Mouse (Mus musculus) embryo, embryonic 10.5 days (tissue): ENCODE results near the gene Pign.

Source experiments
- DNase-seq: peaks from one replicate; pipeline ENCODE4 v3.0.0-alpha.2; 2015; ENCODE audit warnings: low spot score

Pign gene

GRCm38 (mm10) chr1:105563821-105564220 is 99.7 kb downstream of the Pign start:
- DNase-seq, result no peak

GRCm38 (mm10) chr1:105556078-105556477 is 107.4 kb downstream of the Pign start:
- DNase-seq, result no peak

- DNase-seq, result peak; percentile 36
Measured at GRCm38 (mm10) chr1:105555192-105555718, 108.2 kb downstream of the Pign start.

- no peak for DNase-seq
Measured at GRCm38 (mm10) chr1:105553130-105553529, 110.3 kb downstream of the Pign start.

- no peak for DNase-seq
Measured at GRCm38 (mm10) chr1:105550163-105550562, 113.3 kb downstream of the Pign start.

GRCm38 (mm10) chr1:105549648-105550047 is 113.8 kb downstream of the Pign start:
- DNase-seq, result no peak

GRCm38 (mm10) chr1:105543051-105543450 is 120.4 kb downstream of the Pign start:
- no peak for DNase-seq

GRCm38 (mm10) chr1:105523768-105524167 is 139.7 kb downstream of the Pign start:
- no peak for DNase-seq

GRCm38 (mm10) chr1:105522321-105522720 is 141.2 kb downstream of the Pign start:
- DNase-seq, result no peak

GRCm38 (mm10) chr1:105518101-105518500 is 145.4 kb downstream of the Pign start:
- no peak for DNase-seq

- no peak for DNase-seq
Measured at GRCm38 (mm10) chr1:105507116-105507515, 156.4 kb downstream of the Pign start.

- no peak for DNase-seq
Measured at GRCm38 (mm10) chr1:105492626-105493025, 170.9 kb downstream of the Pign start.

GRCm38 (mm10) chr1:105489456-105489855 is 174.0 kb downstream of the Pign start:
- no peak for DNase-seq

GRCm38 (mm10) chr1:105487037-105487436 is 176.4 kb downstream of the Pign start:
- no peak for DNase-seq
